Mouse (Mus musculus) intestine, postnatal 0 days (tissue): ENCODE measurements around the gene Inha. TPM values are rescaled to one million over a fixed set of nuclear protein-coding genes. Genes with fewer than 3 reads are reported as not detected.
A peak's percentile ranks its signal among the peaks of the same experiment; 100 is the strongest.

Experiments
- ATAC-seq: fragments of 200-750 bp; cut with Nextera tagmentation; 2 replicates; pipeline ENCODE4 v1.8.0; 2017; ENCODE audit warnings: mild to moderate bottlenecking, moderate TSS enrichment, moderate library complexity
- H3K27ac ChIP-seq: fragments of 300-500 bp; sonication (generic); 2 replicates; pipeline ENCODE4 v1.5.1; 2014; ENCODE audit warnings: mild to moderate bottlenecking, low read depth, low read length, moderate library complexity
- H3K27me3 ChIP-seq: fragments of 300-500 bp; sonication (generic); replicated peaks from 2 replicates; pipeline ENCODE4 v1.6.1; 2014; ENCODE audit warnings: low read length, mixed read lengths; ENCODE audit not compliant: control insufficient read depth, insufficient read depth
- H3K36me3 ChIP-seq: fragments of 300-500 bp; sonication (generic); 2 replicates; pipeline ENCODE4 v1.6.1; 2014; ENCODE audit warnings: mild to moderate bottlenecking, moderate library complexity; ENCODE audit not compliant: control insufficient read depth, insufficient read depth
- H3K4me1 ChIP-seq: fragments of 300-500 bp; sonication (generic); replicated peaks from 2 replicates; pipeline ENCODE4 v1.6.1; 2014; ENCODE audit warnings: antibody characterized with exemption, low read length, mixed read lengths; ENCODE audit not compliant: control insufficient read depth, insufficient read depth
- H3K4me2 ChIP-seq: fragments of 300-500 bp; sonication (generic); replicated peaks from 2 replicates; pipeline ENCODE4 v1.6.1; 2014; ENCODE audit warnings: low read depth, mild to moderate bottlenecking, moderate library complexity
- H3K4me3 ChIP-seq: fragments of 300-500 bp; sonication (generic); 2 replicates; pipeline ENCODE4 v1.5.1; 2014; ENCODE audit warnings: low read depth, low read length
- H3K9ac ChIP-seq: fragments of 300-500 bp; sonication (generic); 2 replicates; pipeline ENCODE4 v1.6.1; 2014; ENCODE audit warnings: mild to moderate bottlenecking, low read depth, low read length
- H3K9me3 ChIP-seq: fragments of 300-500 bp; sonication (generic); 2 replicates; pipeline ENCODE4 v1.6.1; 2016; ENCODE audit warnings: mixed run types; ENCODE audit not compliant: control insufficient read depth
- CTCF ChIP-seq: sonication (generic); IDR thresholded peaks from 2 replicates; pipeline ENCODE4 v1.5.1; 2016; ENCODE audit warnings: low read depth, mild to moderate bottlenecking, control low read depth, antibody characterized with exemption, moderate library complexity
- WGBS: fragments of 180-500 bp; shearing (Covaris S2); extraction: QIAGEN DNeasy Blood & Tissue Kit; methylation state at CpG from one replicate; pipeline ENCODE4 v1.1.7; 2014; 5-methylcytosine and 5-hydroxymethylcytosine counted together
- polyA plus RNA-seq: library from polyadenylated mRNA; unstranded; fragments of >200 nt; fragmentation: Nextera tagmentation; extraction: Ambion mirVana; gene quantifications from 2 replicates; pipeline ENCODE4 v1.2.1, GENCODE M21; 2015

Inha gene
- polyA plus RNA-seq, 1 experiment from 2014 or later = 3.2 TPM

DNA sequence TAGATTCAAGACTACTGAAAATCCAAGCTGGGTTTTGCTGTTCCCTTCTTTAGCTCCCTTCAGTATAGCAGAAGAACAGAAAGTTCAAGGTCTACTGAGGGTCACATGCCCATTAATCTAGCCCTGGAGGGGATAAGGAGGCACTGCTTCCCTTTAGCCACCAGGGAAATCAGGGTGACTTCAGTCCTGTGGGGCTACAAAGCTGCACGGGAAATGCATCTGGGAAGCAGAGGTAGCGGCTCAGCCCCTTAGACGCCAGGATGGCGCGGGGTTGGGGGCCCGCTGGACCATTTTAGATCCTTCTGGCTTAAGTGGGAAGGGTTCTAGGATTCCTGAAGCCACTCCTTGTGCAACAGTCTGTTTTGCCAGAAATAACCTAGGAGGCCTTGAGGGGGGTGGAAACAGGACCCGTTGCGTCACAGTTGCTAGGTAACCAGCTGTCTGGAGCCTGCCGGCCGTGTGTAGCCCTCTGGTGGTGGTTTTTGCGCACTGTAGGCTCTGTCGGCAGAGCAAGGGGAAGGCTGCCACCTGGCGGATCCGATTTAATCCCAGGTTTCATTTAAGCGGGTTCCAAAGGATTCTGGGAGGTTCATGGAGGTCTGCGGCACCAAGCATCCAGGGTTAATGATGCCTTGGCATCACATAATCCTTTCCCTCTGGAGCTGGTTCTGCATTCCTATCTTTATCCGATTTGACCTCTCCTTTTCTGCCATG, 52.5 kb downstream of the Inha start:
- H3K9me3 ChIP-seq = no peaks in the 10 kb centered on the region
- H3K9ac ChIP-seq = no peak overlapping the region
- no peaks in the 10 kb centered on the region for H3K27me3 ChIP-seq
- no peak overlapping the region for H3K4me3 ChIP-seq
- 0 out of 2 replicates have a peak overlapping the region, but pooled peaks have one; percentile 40 for H3K4me2 ChIP-seq
- TF ChIP-seq CTCF = peak; percentile 100
- ATAC-seq = peak; percentile 91
- 0 out of 2 replicates have a peak, but pooled peaks cover 3% of the 10 kb centered on the region for H3K36me3 ChIP-seq
- no peaks in the 10 kb centered on the region for H3K4me1 ChIP-seq
- H3K27ac ChIP-seq = no peak overlapping the region; the same call in 1 of the 2 replicates
- WGBS = 4% methylated on average over 17 of the region's 17 CpGs

Other genes starting within 250 kb of the Inha start
- gene Ptprn, start 242.6 kb upstream of the Inha start, polyA plus RNA-seq = 3.0 TPM in 2 replicates
- gene Resp18, start 228.7 kb upstream of the Inha start, polyA plus RNA-seq = 12.9 and 15.9 TPM in 2 replicates
- 125 and 130 TPM in 2 replicates for gene Dnpep, start 189.1 kb upstream of the Inha start, polyA plus RNA-seq
- gene Des, start 146.7 kb upstream of the Inha start, polyA plus RNA-seq = 233 and 254 TPM in 2 replicates
- gene Speg, start 131.8 kb upstream of the Inha start, polyA plus RNA-seq = 20.1 and 21.3 TPM in 2 replicates
- gene Gmppa, start 71.1 kb upstream of the Inha start, polyA plus RNA-seq = 121 and 124 TPM in 2 replicates
- gene Asic4, start 56.6 kb upstream of the Inha start, polyA plus RNA-seq = 0.97 and 1.2 TPM in 2 replicates
- gene Chpf, start 27.8 kb upstream of the Inha start, polyA plus RNA-seq = 21.8 and 22.3 TPM in 2 replicates
- 1.3 and 1.6 TPM in 2 replicates for gene Tmem198, start 27.5 kb upstream of the Inha start, polyA plus RNA-seq
- 17.1 and 17.6 TPM in 2 replicates for gene Obsl1, start 625 bp upstream of the Inha start, polyA plus RNA-seq
- 9.7 and 11.2 TPM in 2 replicates for gene Stk11ip, start 14.5 kb downstream of the Inha start, polyA plus RNA-seq
- 4.0 and 6.2 TPM in 2 replicates for gene Slc4a3, start 39.2 kb downstream of the Inha start, polyA plus RNA-seq